Mouse (Mus musculus): Measurements from ENCODE around the gene Wdr18. TPM values are rescaled to one million over a fixed set of nuclear protein-coding genes. Genes with fewer than 3 reads are reported as not detected.

Gene Wdr18
- polyA plus RNA-seq, 1 experiment from 2014 or later = 44.0 TPM

GRCm38 (mm10) chr10:79970415-79971182 is 10.6 kb downstream of the Wdr18 start, which contains the start of gene Grin3b:
Grin3b (plus strand) TSS chr10:79970715.
- Histone ChIP-seq H3K36me3 (ENCODE audit: control insufficient read depth, insufficient read depth) (peaks cover 28% of the 10 kb centered on the region), H3K9ac (ENCODE audit: low read depth, low read length) (0 out of 2 replicates have a peak within 1 kb of the TSS, but pooled peaks have one; percentile 17), H3K27ac (ENCODE audit: low read depth, low read length) (no peak within 1 kb of the TSS), H3K9me3 (ENCODE audit: control insufficient read depth) (no peaks in the 10 kb centered on the region), H3K4me1 (replicated peaks; ENCODE audit: control insufficient read depth, insufficient read depth, low read length) (no peaks in the 10 kb centered on the region), H3K4me2 (replicated peaks; ENCODE audit: low read depth) (peak within 1 kb of the TSS; percentile 58), H3K4me3 (ENCODE audit: low read depth, low read length) (peak within 1 kb of the TSS; percentile 29), H3K27me3 (replicated peaks; ENCODE audit: control insufficient read depth, insufficient read depth, low read length) (peaks cover 23% of the 10 kb centered on the region)
- TF ChIP-seq CTCF (IDR thresholded peaks at IDR 0.05; ENCODE audit: low read depth) = no peak
- no peak for ATAC-seq
- WGBS = 6% methylated on average over 47 of the region's 47 CpGs

DNA sequence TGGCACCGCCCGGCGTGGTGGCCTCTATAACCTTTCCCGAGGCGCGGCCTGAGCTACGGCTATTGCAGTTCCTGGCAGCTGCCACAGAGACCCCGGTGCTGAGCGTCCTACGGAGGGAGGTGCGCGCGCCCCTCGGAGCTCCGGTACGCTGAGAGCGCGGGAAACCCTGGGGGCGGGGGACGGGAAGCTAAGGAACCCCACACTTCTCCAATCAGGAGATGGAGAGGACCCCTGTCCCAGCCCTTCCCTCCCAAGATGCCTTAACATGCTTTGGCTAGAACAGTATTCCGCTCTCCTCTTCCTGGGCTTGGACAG is 11.2 kb downstream of the Wdr18 start:
- ATAC-seq = no peak
- WGBS = 5% methylated on average over 21 of the region's 21 CpGs
- no peaks in the 10 kb centered on the region for H3K4me1 ChIP-seq (replicated peaks; ENCODE audit: control insufficient read depth, insufficient read depth, low read length)
- no peaks in the 10 kb centered on the region for H3K9me3 ChIP-seq (ENCODE audit: control insufficient read depth)
- H3K4me2 ChIP-seq (replicated peaks; ENCODE audit: low read depth) = peak overlapping the region; percentile 58
- peaks cover 23% of the 10 kb centered on the region for H3K27me3 ChIP-seq (replicated peaks; ENCODE audit: control insufficient read depth, insufficient read depth, low read length)
- no peak for TF ChIP-seq CTCF (IDR thresholded peaks at IDR 0.05; ENCODE audit: low read depth)
- 0 out of 2 replicates have a peak overlapping the region, but pooled peaks have one; percentile 17 for H3K9ac ChIP-seq (ENCODE audit: low read depth, low read length)
- H3K4me3 ChIP-seq (ENCODE audit: low read depth, low read length) = peak overlapping the region; percentile 29
- no peak overlapping the region for H3K27ac ChIP-seq (ENCODE audit: low read depth, low read length)
- peaks cover 28% of the 10 kb centered on the region for H3K36me3 ChIP-seq (ENCODE audit: control insufficient read depth, insufficient read depth)

GRCm38 (mm10) chr10:79972831-79973230 is 12.9 kb downstream of the Wdr18 start:
- H3K9me3 ChIP-seq (ENCODE audit: control insufficient read depth) = no peaks in the 10 kb centered on the region
- no peak overlapping the region for H3K27ac ChIP-seq (ENCODE audit: low read depth, low read length)
- no peaks in the 10 kb centered on the region for H3K4me1 ChIP-seq (replicated peaks; ENCODE audit: control insufficient read depth, insufficient read depth, low read length)
- no peak overlapping the region for H3K4me3 ChIP-seq (ENCODE audit: low read depth, low read length)
- H3K36me3 ChIP-seq (ENCODE audit: control insufficient read depth, insufficient read depth) = peaks cover 28% of the 10 kb centered on the region
- H3K27me3 ChIP-seq (replicated peaks; ENCODE audit: control insufficient read depth, insufficient read depth, low read length) = peaks cover 23% of the 10 kb centered on the region
- H3K4me2 ChIP-seq (replicated peaks; ENCODE audit: low read depth) = no peak overlapping the region
- ATAC-seq = no peak
- no peak for TF ChIP-seq CTCF (IDR thresholded peaks at IDR 0.05; ENCODE audit: low read depth)
- no peak overlapping the region for H3K9ac ChIP-seq (ENCODE audit: low read depth, low read length)
- WGBS = 59% methylated on average over 14 of the region's 14 CpGs

GRCm38 (mm10) chr10:79974087-79974486 is 14.1 kb downstream of the Wdr18 start:
- TF ChIP-seq CTCF (IDR thresholded peaks at IDR 0.05; ENCODE audit: low read depth) = no peak
- no peak overlapping the region for H3K4me2 ChIP-seq (replicated peaks; ENCODE audit: low read depth)
- peaks cover 23% of the 10 kb centered on the region for H3K27me3 ChIP-seq (replicated peaks; ENCODE audit: control insufficient read depth, insufficient read depth, low read length)
- 91% methylated on average over 21 of the region's 21 CpGs for WGBS
- H3K9me3 ChIP-seq (ENCODE audit: control insufficient read depth) = no peaks in the 10 kb centered on the region
- no peak overlapping the region for H3K27ac ChIP-seq (ENCODE audit: low read depth, low read length)
- no peak for ATAC-seq
- H3K4me3 ChIP-seq (ENCODE audit: low read depth, low read length) = no peak overlapping the region
- H3K36me3 ChIP-seq (ENCODE audit: control insufficient read depth, insufficient read depth) = peaks cover 39% of the 10 kb centered on the region
- no peaks in the 10 kb centered on the region for H3K4me1 ChIP-seq (replicated peaks; ENCODE audit: control insufficient read depth, insufficient read depth, low read length)
- H3K9ac ChIP-seq (ENCODE audit: low read depth, low read length) = no peak overlapping the region

DNA sequence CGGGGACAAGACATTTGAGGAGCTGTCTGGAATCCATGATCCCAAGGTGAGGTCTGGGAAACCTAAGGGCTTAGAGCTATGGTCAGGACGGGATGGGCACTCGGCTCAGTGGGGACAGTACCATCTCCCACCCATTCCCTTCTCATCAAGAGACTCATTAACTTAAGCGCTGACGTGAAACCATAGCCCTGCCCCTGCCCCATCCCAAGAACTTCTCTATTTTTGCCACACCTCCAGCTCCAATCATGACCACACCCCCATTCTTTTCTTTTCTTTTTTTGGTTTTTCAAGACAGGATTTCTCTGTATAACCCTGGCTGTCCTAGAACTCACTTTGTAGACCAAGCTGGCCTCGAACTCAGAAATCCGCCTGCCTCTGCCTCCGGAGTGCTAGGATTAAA is 14.7 kb downstream of the Wdr18 start:
- Histone ChIP-seq H3K4me3 (ENCODE audit: low read depth, low read length) (no peak overlapping the region), H3K27ac (ENCODE audit: low read depth, low read length) (no peak overlapping the region), H3K9me3 (ENCODE audit: control insufficient read depth) (no peaks in the 10 kb centered on the region), H3K36me3 (ENCODE audit: control insufficient read depth, insufficient read depth) (peaks cover 44% of the 10 kb centered on the region), H3K27me3 (replicated peaks; ENCODE audit: control insufficient read depth, insufficient read depth, low read length) (peaks cover 23% of the 10 kb centered on the region), H3K9ac (ENCODE audit: low read depth, low read length) (no peak overlapping the region), H3K4me2 (replicated peaks; ENCODE audit: low read depth) (no peak overlapping the region), H3K4me1 (replicated peaks; ENCODE audit: control insufficient read depth, insufficient read depth, low read length) (no peaks in the 10 kb centered on the region)
- ATAC-seq = no peak
- WGBS = 86% methylated on average over 8 of the region's 8 CpGs
- TF ChIP-seq CTCF (IDR thresholded peaks at IDR 0.05; ENCODE audit: low read depth) = no peak

DNA sequence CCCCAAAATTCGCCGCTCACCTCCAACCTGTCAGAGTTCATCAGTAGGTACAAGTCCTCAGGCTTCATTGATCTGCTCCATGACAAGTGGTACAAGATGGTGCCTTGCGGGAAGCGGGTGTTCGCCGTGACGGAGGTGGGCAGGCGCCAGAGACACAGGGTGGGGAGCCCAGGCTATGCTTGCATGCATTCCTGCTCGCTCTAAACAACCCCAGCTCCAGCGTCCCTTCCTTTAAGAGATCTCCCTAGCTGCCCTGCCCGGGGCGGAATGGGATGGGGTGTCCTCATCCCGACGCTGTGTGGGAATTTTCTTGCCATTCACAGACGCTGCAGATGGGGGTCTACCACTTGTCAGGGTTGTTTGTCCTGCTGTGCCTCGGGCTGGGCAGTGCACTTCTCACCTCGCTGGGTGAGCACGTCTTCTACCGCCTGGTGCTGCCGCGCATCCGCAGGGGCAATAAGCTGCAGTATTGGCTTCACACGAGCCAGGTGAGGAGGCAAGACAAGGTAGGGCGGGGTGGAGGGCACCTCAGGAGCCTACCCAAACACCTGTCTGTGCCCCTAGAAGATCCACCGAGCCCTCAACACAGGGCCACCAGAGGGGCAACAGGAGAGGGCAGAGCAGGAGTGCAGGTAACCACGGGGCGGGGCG is 16.2 kb downstream of the Wdr18 start:
- no peak for TF ChIP-seq CTCF (IDR thresholded peaks at IDR 0.05; ENCODE audit: low read depth)
- Histone ChIP-seq H3K27me3 (replicated peaks; ENCODE audit: control insufficient read depth, insufficient read depth, low read length) (peaks cover 11% of the 10 kb centered on the region), H3K27ac (ENCODE audit: low read depth, low read length) (peak overlapping the region; percentile 21; the same call in 1 of the 2 replicates), H3K36me3 (ENCODE audit: control insufficient read depth, insufficient read depth) (peaks cover 44% of the 10 kb centered on the region), H3K9me3 (ENCODE audit: control insufficient read depth) (no peaks in the 10 kb centered on the region), H3K9ac (ENCODE audit: low read depth, low read length) (no peak overlapping the region), H3K4me2 (replicated peaks; ENCODE audit: low read depth) (no peak overlapping the region), H3K4me1 (replicated peaks; ENCODE audit: control insufficient read depth, insufficient read depth, low read length) (no peaks in the 10 kb centered on the region), H3K4me3 (ENCODE audit: low read depth, low read length) (no peak overlapping the region)
- no peak for ATAC-seq
- 90% methylated on average over 28 of the region's 28 CpGs for WGBS

Measured in intestine, postnatal 0 days (tissue).